Mouse (Mus musculus): ENCODE measurements around the gene Exosc1. TPM values are rescaled to one million over a fixed set of nuclear protein-coding genes. Genes with fewer than 3 reads are reported as not detected.

The Exosc1 gene
- total RNA-seq, 1 experiment from 2014 or later = 25.4 TPM

DNA sequence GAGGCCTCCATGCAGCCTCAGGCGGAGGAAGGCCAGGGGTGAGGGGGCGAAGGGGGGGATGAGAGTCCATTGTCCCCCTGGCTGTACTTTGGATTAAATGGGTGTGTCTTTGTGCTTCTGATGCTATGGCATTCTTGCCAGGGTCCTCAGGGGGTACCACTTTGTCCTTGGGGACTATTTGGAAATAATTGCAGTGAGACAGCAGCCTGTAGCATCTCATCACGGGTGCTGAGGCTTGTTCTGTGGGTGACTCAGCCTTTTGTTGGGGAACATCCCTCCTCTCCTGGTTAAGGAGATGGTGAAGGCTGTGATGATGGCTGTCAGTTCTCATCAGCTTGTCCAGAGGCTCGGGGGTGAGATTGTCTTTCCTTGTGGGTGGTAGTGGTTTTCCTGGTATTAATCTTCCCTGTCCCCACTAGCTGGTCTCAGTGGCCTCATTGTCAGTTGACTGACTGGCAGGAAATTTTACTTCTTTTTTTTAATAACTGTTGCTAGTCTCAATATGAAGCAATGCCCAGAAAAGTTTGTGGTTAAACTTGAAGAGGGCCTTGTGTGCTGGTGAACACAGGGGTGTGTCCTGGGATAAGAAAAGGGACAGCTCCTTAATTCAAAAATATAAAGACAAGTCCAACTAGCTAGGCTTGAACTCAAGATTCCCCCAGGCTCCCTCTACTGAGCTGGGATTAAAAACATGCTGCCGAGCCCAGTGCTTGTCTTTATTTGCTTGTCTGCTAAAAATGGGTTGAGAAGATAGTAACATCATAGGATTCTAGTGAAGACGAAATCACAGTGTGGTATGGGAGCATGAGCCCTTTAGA is 19.2 kb downstream of the Exosc1 start:
- no peak for DNase-seq

DNA sequence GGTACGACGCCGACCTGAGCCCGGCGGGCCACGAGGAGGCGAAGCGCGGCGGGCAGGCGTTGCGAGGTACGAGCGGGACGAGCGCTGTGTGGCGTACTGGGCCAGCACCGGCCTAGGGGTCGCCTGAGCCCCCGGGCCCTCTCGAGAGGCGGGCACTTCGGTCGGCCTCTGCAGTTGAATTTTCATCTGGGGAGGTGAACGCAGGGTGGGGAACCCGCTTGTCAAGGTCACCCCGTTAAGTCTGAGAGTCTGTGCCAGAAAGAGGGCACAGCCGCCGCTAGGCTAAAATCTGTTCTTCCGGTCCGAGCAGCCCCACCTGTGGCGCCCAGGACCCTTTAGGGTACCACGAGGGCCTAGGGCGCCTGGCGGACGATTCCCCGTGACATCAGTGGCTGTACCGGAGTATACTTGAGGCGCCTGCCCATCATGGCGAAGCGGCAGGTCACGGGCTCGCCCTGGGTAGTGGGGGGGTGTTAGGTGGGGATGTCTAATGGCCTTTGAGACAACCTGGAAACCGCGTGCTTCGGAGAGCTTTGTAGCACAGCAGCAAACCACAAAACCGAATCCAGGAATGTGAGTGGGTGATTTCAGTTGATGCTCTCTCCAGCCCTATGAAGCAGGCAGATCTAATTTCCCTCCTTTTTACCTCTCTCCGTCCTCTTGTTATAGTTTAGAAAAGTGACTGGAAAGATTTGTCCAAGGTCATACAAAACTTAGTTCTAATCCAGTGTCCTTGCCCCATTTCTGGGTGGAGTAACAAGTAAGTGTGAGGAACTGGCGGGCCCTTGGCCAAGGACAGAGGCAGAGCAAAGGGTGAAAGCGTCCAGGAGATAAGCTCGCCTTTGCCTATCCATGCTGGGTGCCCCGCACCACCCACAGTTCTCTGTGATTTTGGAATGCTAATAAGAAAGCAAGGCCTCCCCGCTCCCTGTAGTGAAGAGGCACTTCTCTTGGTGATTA is 20.8 kb downstream of the Exosc1 start:
- peak; percentile 79 for DNase-seq

DNA sequence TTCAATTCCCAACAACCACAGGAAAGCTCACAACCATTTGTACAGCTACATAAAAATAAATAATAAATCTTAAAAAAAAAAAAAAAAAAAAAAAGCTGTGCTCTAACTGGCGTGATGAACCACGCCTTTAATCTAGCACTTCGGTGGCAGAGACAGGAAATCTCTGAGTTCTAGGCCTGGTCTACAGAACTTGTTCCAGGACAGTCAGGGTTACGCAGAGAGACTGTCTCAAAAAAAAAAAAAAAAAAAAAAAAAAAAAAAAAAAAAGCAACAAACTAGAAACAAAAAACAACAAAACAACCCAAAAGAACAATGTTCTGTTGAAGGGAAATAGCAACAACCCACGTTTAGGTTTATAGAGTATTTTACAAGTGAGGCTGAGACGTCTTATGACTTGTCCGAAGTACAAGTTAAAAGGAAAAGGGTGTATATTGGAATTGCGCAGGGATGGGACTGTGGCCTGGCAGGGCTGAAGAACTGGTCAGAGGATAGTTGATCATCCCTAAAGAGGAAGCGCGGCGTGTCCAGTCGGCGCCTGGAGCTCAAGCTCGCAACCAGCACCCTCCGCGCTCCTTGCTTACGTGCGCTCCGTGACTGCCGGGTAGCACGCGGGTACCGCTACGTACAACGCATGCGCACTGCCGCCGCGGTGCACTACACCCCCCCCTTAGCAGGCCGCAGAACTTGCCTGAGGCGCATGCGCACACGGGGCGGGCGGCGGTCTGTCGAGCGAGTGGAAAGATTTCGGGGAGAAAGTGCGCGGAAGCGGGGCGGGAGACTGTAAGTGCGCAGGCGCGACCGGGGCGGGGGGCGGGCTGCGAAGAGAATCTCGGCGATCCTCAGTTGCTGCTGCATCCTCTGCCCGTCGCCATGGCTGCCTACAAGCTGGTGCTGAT is 21.8 kb downstream of the Exosc1 start, which contains the start of gene Pgam1:
TSS of gene Pgam1 (plus strand) at position 746 of the 896 bp plus-strand sequence.
- peak; percentile 99 for DNase-seq

DNA sequence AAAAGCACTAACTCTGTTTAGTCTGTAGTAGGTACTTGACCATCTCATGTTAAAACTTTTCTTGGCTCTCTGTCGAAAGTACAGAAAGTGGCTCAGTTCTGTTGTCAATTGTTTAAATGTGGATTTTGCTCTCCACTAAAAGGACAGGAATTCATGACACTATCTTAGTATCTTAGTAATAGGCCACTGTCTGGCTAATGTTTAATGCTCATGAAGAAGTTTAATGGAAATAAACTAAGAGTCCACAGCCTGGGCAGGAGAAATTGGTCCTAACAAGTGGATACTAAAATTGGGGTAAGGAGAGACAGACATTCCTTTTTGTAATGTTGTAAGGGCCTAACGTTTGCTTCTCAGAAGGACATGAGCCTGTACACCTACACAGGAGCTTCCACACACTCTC is 22.8 kb downstream of the Exosc1 start:
- no peak for DNase-seq

DNA sequence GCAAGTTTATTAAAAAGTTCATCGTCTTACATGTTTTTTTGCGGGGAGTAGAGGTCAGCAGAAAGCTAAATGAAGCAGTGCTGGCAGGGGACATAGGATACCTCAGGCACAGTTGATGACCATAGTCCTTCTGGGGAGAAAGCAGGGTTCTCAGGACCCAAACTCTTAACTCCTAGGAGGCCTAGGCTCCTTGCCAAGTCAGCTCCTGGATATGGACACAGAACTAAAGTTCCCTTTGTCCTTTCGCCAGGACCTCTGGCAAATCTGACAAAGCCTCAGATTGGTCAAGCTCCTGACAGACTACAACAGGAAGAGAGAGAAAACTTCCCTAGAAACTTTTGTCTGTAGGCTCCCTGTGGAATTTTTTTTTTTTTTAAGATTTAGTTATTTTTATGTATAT is 24.5 kb downstream of the Exosc1 start:
- DNase-seq = no peak

GRCm38 (mm10) chr19:41907079-41907760 is 26.0 kb downstream of the Exosc1 start:
- DNase-seq = no peak

DNA sequence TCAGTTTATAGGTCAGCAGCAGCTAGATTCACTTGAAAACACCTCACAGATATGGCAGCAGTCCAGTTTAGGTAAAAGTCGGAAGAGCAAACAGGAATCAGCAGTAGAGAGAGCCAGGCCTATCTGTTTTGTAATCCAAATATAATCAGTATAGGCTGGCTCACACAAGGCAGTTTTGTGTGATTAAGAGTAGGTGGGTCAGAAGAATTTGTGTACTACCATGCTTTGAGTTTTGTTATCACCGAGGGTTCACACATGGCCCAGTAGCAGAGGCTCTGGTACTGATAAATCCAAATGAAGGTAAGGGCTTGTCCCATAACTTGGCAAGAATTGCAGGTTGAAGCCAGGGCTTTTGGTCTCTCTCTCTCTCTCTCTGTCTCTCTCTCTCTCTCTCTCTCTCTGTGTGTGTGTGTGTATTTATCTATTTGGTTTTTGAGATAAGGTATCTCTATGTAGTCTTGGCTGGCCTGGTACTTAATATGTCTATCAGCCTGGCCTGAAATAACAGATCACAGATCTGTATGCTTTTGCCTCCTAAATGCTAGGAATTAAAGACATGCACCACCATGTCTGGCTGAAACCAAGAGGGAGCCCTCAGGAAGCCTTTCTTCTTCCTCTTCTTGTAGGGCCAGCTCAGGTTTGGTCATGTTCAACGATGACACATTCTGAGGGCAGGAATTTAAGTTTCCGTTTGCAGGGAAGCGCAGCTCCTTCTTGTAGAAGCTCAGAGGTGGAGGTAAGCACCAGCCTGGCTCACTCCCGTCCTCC is 26.7 kb downstream of the Exosc1 start:
- no peak for DNase-seq

DNA sequence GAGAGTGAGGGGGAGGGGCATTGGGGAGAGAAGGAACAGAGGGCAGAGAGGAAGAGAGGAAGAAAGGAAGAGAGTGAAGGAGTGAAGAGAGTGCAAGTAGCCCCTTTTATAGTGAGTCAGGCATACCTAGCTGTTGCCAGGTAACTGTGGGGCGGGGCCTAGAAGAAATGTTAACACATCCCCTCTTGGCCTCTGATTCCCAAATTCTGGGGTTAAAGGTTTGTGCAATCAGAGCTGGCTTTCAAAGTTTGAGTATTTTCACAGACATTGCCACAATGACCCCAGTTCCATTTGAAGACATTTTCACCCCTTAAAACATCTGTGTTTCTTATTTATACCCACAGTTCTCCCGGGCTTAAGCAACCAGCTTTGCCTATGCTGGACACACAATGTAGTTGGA is 28.0 kb downstream of the Exosc1 start:
- DNase-seq = no peak

GRCm38 (mm10) chr19:41902848-41903593 is 30.2 kb downstream of the Exosc1 start:
- no peak for DNase-seq

GRCm38 (mm10) chr19:41901696-41902095 is 31.5 kb downstream of the Exosc1 start:
- DNase-seq = peak; percentile 64

DNA sequence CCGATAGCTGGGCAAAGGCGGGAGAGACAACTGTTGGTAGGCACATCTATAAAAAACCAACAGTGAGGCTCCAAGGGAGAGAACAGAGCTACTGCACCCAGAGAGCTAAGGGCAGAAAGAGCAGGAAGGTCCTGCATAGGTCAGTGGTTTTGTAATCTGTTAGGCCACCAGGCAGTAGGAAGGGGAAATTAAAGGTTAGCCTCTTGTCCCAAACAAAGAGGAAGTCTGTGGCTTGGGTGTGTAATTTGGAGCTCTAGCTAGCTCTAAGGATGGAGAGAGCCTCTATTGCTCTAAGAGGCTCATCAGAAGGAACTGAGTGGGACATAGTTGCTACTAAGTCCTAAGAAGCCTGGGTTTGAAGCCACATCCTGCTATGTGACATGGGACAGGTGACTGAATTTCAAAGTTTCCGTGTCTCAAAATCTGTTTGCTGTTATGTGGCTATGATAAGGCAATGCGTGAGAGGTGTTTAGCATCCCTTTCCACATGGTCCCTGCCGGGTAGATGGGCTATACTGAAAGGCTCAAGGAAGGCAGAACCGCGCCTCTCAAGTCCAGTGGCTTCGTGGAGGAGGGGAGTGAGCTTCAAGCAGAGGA is 32.6 kb downstream of the Exosc1 start:
- no peak for DNase-seq

DNA sequence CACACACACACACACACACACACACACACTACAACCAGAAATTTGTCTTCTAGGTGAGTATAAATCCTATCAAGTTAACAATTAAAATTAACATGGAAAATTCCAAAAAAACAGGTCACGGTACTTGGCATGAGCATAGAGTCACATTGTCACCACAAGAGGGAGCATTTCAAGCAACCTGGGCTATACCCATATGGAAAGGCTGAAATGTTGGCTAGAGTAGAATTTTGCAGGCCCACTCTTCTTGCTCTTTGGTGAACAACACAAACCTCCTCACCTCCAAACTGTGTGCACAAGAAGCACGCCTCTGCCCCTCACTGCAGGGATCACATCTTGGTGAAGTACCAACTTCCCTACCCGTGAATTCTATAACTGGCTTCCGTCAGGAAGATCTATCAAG is 34.4 kb downstream of the Exosc1 start:
- DNase-seq = peak; percentile 61

- no peak for DNase-seq
Observed at GRCm38 (mm10) chr19:41896319-41896711, 36.9 kb downstream of the Exosc1 start.

- DNase-seq = peak; percentile 90
Observed at GRCm38 (mm10) chr19:41895460-41896318, 37.5 kb downstream of the Exosc1 start, which contains the start of gene Rrp12. Gene Rrp12, minus strand, starts transcription at chr19:41896173.

- peak; percentile 22 for DNase-seq
Observed at GRCm38 (mm10) chr19:41894959-41895358, 38.3 kb downstream of the Exosc1 start.

DNA sequence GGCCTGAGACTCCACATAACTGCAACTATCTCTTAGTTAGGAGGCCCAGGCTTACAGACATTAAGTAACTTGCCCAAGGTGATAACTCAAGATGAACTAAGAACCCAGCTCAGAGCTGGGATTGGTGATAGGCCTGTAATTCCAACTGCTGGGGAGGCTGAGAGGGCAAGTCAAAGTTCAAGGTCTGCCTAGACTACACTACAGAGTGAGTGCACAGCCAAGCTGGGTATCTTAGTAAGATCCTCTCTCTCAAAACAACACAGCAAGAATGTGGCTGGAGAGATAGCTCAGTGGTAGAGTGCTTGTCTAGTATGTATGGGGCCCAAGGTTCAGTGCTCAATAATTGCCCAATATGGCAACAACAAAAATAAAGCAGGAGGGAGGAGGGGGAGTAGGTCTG is 45.0 kb downstream of the Exosc1 start:
- DNase-seq = no peak

DNA sequence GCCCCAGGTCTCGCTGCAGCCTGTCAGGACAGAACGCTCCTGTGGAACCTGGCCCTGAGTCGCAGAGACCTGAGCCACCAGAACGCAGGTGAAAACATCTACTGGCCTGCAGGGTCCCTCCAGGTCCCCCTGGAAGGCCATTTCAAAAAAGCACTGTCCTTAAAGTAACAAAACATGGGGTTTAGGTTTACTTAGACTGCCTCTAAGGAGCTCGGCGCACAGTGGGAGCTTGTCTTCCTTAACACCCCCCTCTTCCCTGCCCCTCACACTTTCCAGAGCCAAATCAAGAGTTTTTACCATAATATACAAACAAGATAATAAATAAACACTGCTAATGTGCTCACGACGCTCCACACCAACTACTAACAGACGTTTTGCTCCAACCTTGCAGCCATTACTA is 49.3 kb downstream of the Exosc1 start:
- no peak for DNase-seq

- DNase-seq = no peak
Observed at GRCm38 (mm10) chr19:41881842-41882241, 51.4 kb downstream of the Exosc1 start.
